Mouse (Mus musculus): ENCODE results near the gene Olfr792.

Olfr792 gene

DNA sequence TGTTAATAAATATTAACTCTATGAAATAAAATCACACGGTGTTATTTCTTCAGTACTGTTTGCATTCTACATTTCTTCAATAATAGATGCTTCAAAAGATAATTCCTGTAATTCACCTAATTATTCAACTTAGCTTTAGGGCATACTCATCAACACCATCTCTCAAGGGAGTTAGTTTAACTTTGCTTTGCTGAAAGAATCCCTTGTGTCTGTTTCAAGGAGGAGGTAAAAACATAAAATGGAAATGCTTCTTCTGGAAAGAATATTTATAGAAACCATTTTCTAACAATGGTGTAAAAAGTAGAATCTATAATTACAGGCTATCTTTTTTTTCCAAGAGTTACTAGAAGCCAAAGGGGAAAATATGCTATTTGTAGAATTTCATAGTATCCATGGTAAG lies at the start of gene Olfr792:
Olfr792 (plus strand) TSS at position 301 of the 400 bp plus-strand sequence.
- POLR2A ChIA-PET: no interaction called here
- CTCF ChIA-PET: no interaction called here

- CTCF ChIA-PET: no interaction called here
Observed at GRCm38 (mm10) chr10:129490101-129490500, 48.9 kb upstream of the Olfr792 start.

DNA sequence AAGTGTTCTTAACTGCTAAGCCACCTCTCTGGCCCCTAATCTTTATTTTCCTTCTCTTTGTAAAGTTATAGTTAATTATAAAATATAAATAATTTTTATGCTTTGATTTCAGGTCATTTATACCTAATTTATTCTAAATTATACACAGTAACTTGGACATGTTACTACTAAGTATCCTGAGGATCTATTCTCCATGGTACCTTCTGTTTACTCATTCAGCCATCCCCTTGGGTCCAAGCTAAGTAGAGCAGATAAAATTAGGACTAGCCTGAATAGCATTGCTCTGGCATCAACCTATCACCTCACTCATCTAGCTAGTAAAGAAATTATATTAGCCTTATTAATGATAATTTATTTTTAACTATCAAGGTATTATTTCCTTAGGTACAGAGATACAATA lies 40.8 kb upstream of the Olfr792 start, which contains the start of gene Olfr790:
Olfr790 (plus strand) TSS at position 301 of the 400 bp plus-strand sequence.
- ChIA-PET POLR2A (no interaction called here), CTCF (no interaction called here)

More at GRCm38 (mm10) chr10:129490101-129490500, 48.9 kb upstream of the Olfr792 start:
- POLR2A ChIA-PET: no interaction called here

- POLR2A ChIA-PET: no interaction called here
- CTCF ChIA-PET: no interaction called here
Observed at GRCm38 (mm10) chr10:129521492-129521891, 17.5 kb upstream of the Olfr792 start, which contains the start of gene Olfr791. Olfr791 (plus strand) TSS chr10:129521792.

GRCm38 (mm10) chr10:129549354-129549753 lies 10.4 kb downstream of the Olfr792 start:
- ChIA-PET CTCF (interaction anchor here in 1 of 4 experiments (0.7 kb wide), 1 partner anchor 66 kb away, joined by 3 read pairs; no protein-coding TSS in a partner anchor), POLR2A (no interaction called here)

DNA sequence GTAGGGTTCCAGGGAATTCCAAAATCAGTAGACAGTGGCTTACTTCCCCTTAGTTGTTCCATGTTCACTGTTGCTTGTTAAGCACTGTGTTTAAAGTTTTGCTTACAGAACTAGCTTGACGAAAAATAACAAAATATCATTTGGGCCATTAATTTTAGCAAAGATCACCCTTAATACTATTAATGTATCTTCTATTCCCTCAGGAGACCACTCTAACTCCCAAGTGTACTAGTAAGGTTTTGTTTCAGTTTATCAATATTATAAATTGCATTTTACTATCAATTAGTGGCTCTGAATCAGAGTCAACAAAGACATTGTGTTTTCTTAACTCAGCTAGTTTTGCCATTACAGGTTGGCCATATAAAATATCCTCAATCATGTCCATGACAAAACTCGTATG lies 28.4 kb downstream of the Olfr792 start, which contains the start of gene Olfr794:
Olfr794 (plus strand) TSS at position 301 of the 400 bp plus-strand sequence.
- CTCF ChIA-PET: no interaction called here

DNA sequence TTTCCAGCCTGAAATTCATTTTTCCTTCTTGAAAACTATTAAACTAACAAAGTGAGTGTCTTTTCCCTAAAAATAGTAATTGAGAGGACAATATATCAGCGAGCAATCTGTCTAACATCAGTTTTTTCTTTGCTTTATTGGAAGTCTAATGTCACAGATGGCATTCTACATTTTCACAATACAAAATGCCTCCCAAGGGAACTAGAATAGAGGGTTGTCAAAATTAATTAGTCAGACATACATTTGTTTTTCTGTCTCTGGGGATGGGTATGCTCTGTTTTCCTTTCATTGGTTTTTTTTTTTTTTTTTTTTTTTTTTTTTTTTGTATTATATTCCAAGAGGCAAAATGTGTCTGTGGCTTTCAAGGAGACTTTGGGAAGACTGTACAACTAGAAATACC lies 38.1 kb downstream of the Olfr792 start:
- CTCF ChIA-PET: no interaction called here
- POLR2A ChIA-PET: no interaction called here

More for the DNA sequence above, 28.4 kb downstream of the Olfr792 start, which contains the start of gene Olfr794:
- POLR2A ChIA-PET: no interaction called here
